ENCODE assay signal across 13 mouse cellular contexts in genomic region chr4:101202626-101203025, GRCm38 (mm10).
DNase-seq lines count a peak whose midpoint lies in the region; ATAC-seq and TF ChIP-seq lines count a peak whose summit lies in the region.
"Had no signal": no experiment of that assay in that cellular context is flagged by ENCODE, and none has a peak within 500 bp of the region (broad histone marks: within the 10 kb centered on the region; RNA-seq: fewer than 3 reads in every experiment).

No protein-coding gene starts in this region.

- H3K9ac ChIP-seq in limb, embryonic 15.5 days = no peak overlapping the region
- no peak overlapping the region for H3K9ac ChIP-seq in intestine, embryonic 16.5 days (ENCODE audit: low read depth, low read length)
- H3K9ac ChIP-seq: forebrain, embryonic 13.5 days; heart, embryonic 13.5 days; hindbrain, embryonic 13.5 days; kidney, embryonic 15.5 days; liver, postnatal 0 days had no signal

- ATAC-seq in limb, embryonic 15.5 days (ENCODE audit: insufficient number of reproducible peaks, low FRiP score, low TSS enrichment, low read depth) = peak; percentile 55; the same call in 1 of the 2 replicates
- peak; percentile 18 for ATAC-seq in CD4-positive, CD25-positive, alpha-beta regulatory T cell, adult 4 months
- ATAC-seq in intestine, embryonic 16.5 days = peak; percentile 74
- ATAC-seq: forebrain, embryonic 13.5 days; liver, postnatal 0 days had no signal

- DNase-seq in limb, embryonic 10.5 days (ENCODE audit: low spot score) = no peak
- peak; percentile 16 for DNase-seq in R1 (ENCODE audit: low read depth, low spot score)
- no peak for DNase-seq in right cerebral cortex, postnatal 14 days
- no peak for DNase-seq in cerebellum, adult 2 months
- DNase-seq: cerebellum, adult 8-10 months; liver, postnatal 0 days had no signal

- WGBS in limb, embryonic 15.5 days = 73% methylated on average over 10 of the region's 10 CpGs
- WGBS in limb, embryonic 10.5 days = 91% methylated on average over 10 of the region's 10 CpGs
- 84% methylated on average over 10 of the region's 10 CpGs for WGBS in intestine, embryonic 16.5 days
- WGBS in cerebellum, adult 2 months = 93% methylated on average over 10 of the region's 10 CpGs

- peaks cover 9% of the 10 kb centered on the region for H3K4me1 ChIP-seq in limb, embryonic 15.5 days
- no peaks in the 10 kb centered on the region for H3K4me1 ChIP-seq in limb, embryonic 10.5 days
- H3K4me1 ChIP-seq in intestine, embryonic 16.5 days (ENCODE audit: control insufficient read depth, insufficient read depth, low read length) = peaks cover 21% of the 10 kb centered on the region
- H3K4me1 ChIP-seq in cerebellum, adult 2 months (ENCODE audit: control insufficient read depth, insufficient read depth, low read length) = peaks cover 18% of the 10 kb centered on the region

- no peak overlapping the region for H3K27ac ChIP-seq in limb, embryonic 15.5 days
- H3K27ac ChIP-seq in limb, embryonic 10.5 days = no peak overlapping the region
- H3K27ac ChIP-seq in intestine, embryonic 16.5 days (ENCODE audit: low read length) = no peak overlapping the region
- no peak overlapping the region for H3K27ac ChIP-seq in cerebellum, adult 2 months (ENCODE audit: insufficient read depth, low read length)
- H3K27ac ChIP-seq: forebrain, embryonic 13.5 days; heart, embryonic 13.5 days; hindbrain, embryonic 13.5 days; kidney, embryonic 15.5 days had no signal

- no peak overlapping the region for H3K4me3 ChIP-seq in limb, embryonic 15.5 days
- H3K4me3 ChIP-seq in limb, embryonic 10.5 days = no peak overlapping the region
- no peak overlapping the region for H3K4me3 ChIP-seq in intestine, embryonic 16.5 days (ENCODE audit: low read length)
- no peak overlapping the region for H3K4me3 ChIP-seq in cerebellum, adult 2 months (replicated peaks; ENCODE audit: insufficient read depth, low read depth, low read length)
- H3K4me3 ChIP-seq: forebrain, embryonic 13.5 days; heart, embryonic 13.5 days; hindbrain, embryonic 13.5 days; kidney, embryonic 15.5 days had no signal

- H3K9me3 ChIP-seq in limb, embryonic 15.5 days = no peaks in the 10 kb centered on the region
- no peaks in the 10 kb centered on the region for H3K9me3 ChIP-seq in limb, embryonic 10.5 days (replicated peaks)
- H3K9me3 ChIP-seq in intestine, embryonic 16.5 days (ENCODE audit: control insufficient read depth, low read length) = no peaks in the 10 kb centered on the region
- H3K9me3 ChIP-seq: forebrain, embryonic 13.5 days; heart, embryonic 13.5 days; hindbrain, embryonic 13.5 days; kidney, embryonic 15.5 days had no signal

- no peaks in the 10 kb centered on the region for H3K27me3 ChIP-seq in limb, embryonic 15.5 days
- no peaks in the 10 kb centered on the region for H3K27me3 ChIP-seq in limb, embryonic 10.5 days (ENCODE audit: low read depth, poor library complexity, severe bottlenecking)
- H3K27me3 ChIP-seq in intestine, embryonic 16.5 days (replicated peaks; ENCODE audit: control insufficient read depth, insufficient read depth, low read length) = no peaks in the 10 kb centered on the region
- H3K27me3 ChIP-seq in cerebellum, adult 2 months (ENCODE audit: control insufficient read depth, insufficient read depth, low read length) = no peaks in the 10 kb centered on the region
- H3K27me3 ChIP-seq: forebrain, embryonic 13.5 days; heart, embryonic 13.5 days; hindbrain, embryonic 13.5 days; kidney, embryonic 15.5 days had no signal

- no peaks in the 10 kb centered on the region for H3K36me3 ChIP-seq in limb, embryonic 15.5 days
- no peaks in the 10 kb centered on the region for H3K36me3 ChIP-seq in limb, embryonic 10.5 days
- H3K36me3 ChIP-seq in intestine, embryonic 16.5 days (ENCODE audit: control insufficient read depth, insufficient read depth, low read length) = no peaks in the 10 kb centered on the region
- H3K36me3 ChIP-seq: heart, embryonic 13.5 days; hindbrain, embryonic 13.5 days; kidney, embryonic 15.5 days had no signal

- no peak for TF ChIP-seq CTCF in cerebellum, adult 2 months (IDR thresholded peaks at IDR 0.05; ENCODE audit: borderline replicate concordance, insufficient read depth, low read depth, low read length)

- no peak for TF ChIP-seq POLR2A in cerebellum, adult 2 months (IDR thresholded peaks at IDR 0.05; ENCODE audit: borderline replicate concordance, insufficient read depth, low read length)

- H3K4me2 ChIP-seq in limb, embryonic 15.5 days = no peak overlapping the region
- no peak overlapping the region for H3K4me2 ChIP-seq in intestine, embryonic 16.5 days (ENCODE audit: low read depth, low read length)
- H3K4me2 ChIP-seq: forebrain, embryonic 13.5 days; heart, embryonic 13.5 days; hindbrain, embryonic 13.5 days; kidney, embryonic 15.5 days had no signal

Comparison
In these comparisons a context has a peak if more than half of its experiments do, and no peak if none do; other contexts are left out.
1. ATAC-seq: peak in every context shown above with its lines; median percentile 74 in intestine, embryonic 16.5 days; 55 in limb, embryonic 15.5 days; 18 in CD4-positive, CD25-positive, alpha-beta regulatory T cell, adult 4 months.